Mouse (Mus musculus) liver, embryonic 15.5 days (tissue): ENCODE data around the gene Rimklb. TPM values are rescaled to one million over a fixed set of nuclear protein-coding genes. Genes with fewer than 3 reads are reported as not detected.

Experiments used
- ATAC-seq: fragments of 200-750 bp; cut with Nextera tagmentation; 2 replicates; pipeline ENCODE4 v1.8.0; 2017; ENCODE audit warnings: moderate number of reproducible peaks, mild to moderate bottlenecking, moderate library complexity; ENCODE audit not compliant: insufficient read depth
- H3K27ac ChIP-seq: fragments of 300-500 bp; sonication (generic); replicated peaks from 2 replicates; pipeline ENCODE4 v1.5.1; 2015; ENCODE audit warnings: mild to moderate bottlenecking, inconsistent platforms
- H3K27me3 ChIP-seq: fragments of 300-500 bp; sonication (generic); 2 replicates; pipeline ENCODE4 v1.6.1; 2015; ENCODE audit warnings: mild to moderate bottlenecking, inconsistent platforms
- H3K36me3 ChIP-seq: fragments of 300-500 bp; sonication (generic); replicated peaks from 2 replicates; pipeline ENCODE4 v1.6.1; 2015; ENCODE audit warnings: moderate library complexity, mild to moderate bottlenecking, inconsistent platforms
- H3K4me1 ChIP-seq: fragments of 300-500 bp; sonication (generic); replicated peaks from 2 replicates; pipeline ENCODE4 v1.6.1; 2015; ENCODE audit warnings: inconsistent platforms
- H3K4me2 ChIP-seq: fragments of 300-500 bp; sonication (generic); 2 replicates; pipeline ENCODE4 v1.6.1; 2015; ENCODE audit warnings: moderate library complexity, mild to moderate bottlenecking, inconsistent platforms
- H3K4me3 ChIP-seq: fragments of 300-500 bp; sonication (generic); replicated peaks from 2 replicates; pipeline ENCODE4 v1.5.1; 2015; ENCODE audit warnings: mild to moderate bottlenecking, inconsistent platforms
- H3K9ac ChIP-seq: fragments of 300-500 bp; sonication (generic); 2 replicates; pipeline ENCODE4 v1.6.1; 2015; ENCODE audit warnings: moderate library complexity, mild to moderate bottlenecking, inconsistent platforms
- H3K9me3 ChIP-seq: fragments of 300-500 bp; sonication (generic); replicated peaks from 2 replicates; pipeline ENCODE4 v1.6.1; 2016; ENCODE audit warnings: inconsistent platforms
- WGBS: fragments of 180-500 bp; shearing (Covaris S2); methylation state at CpG from one replicate; pipeline ENCODE4 v1.1.7; 2015; ENCODE audit warnings: mixed read lengths; ENCODE audit not compliant: insufficient replicate concordance; 5-methylcytosine and 5-hydroxymethylcytosine counted together
- polyA plus RNA-seq: library from polyadenylated mRNA; unstranded; fragments of >200 nt; fragmentation: Nextera tagmentation; extraction: Ambion mirVana; gene quantifications from 2 replicates; pipeline ENCODE4 v1.2.1, GENCODE M21; 2015

Rimklb gene
- polyA plus RNA-seq, 1 experiment from 2014 or later = 0.26 TPM

GRCm38 (mm10) chr6:122416347-122416746 lies 82.2 kb downstream of the Rimklb start:
- Histone ChIP-seq H3K9me3 (no peaks in the 10 kb centered on the region), H3K4me1 (no peaks in the 10 kb centered on the region), H3K4me3 (no peak overlapping the region), H3K9ac (no peak overlapping the region), H3K36me3 (no peaks in the 10 kb centered on the region), H3K27me3 (no peaks in the 10 kb centered on the region), H3K27ac (no peak overlapping the region), H3K4me2 (no peak overlapping the region)
- WGBS = 57% methylated on average over 4 of the region's 4 CpGs
- no peak for ATAC-seq

DNA sequence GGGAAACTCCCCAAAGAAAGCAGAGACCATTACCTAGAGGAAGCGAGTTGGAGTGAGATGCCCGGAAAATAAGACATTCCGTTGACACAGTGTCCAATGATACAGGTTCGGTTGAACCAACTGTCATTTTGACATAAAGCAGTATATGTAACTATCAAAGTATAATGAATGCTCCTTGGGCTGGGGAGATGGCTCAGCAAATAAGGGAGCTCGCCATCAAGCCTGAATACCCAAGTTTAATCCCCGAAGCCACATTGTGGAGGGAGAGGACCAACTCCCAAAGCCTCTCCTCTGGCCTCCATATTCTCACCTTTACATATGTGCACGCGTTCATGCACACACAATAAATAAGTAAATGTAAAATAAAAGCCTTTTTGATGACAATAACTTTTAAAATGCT lies 87.3 kb downstream of the Rimklb start:
- no peak for ATAC-seq
- H3K27ac ChIP-seq = no peak overlapping the region
- H3K9ac ChIP-seq = no peak overlapping the region
- no peak overlapping the region for H3K4me2 ChIP-seq
- peaks cover 4% of the 10 kb centered on the region; the same call in 1 of the 2 replicates for H3K27me3 ChIP-seq
- no peaks in the 10 kb centered on the region for H3K9me3 ChIP-seq
- WGBS = 73% methylated on average over 8 of the region's 8 CpGs
- no peaks in the 10 kb centered on the region for H3K36me3 ChIP-seq
- no peaks in the 10 kb centered on the region for H3K4me1 ChIP-seq
- no peak overlapping the region for H3K4me3 ChIP-seq

DNA sequence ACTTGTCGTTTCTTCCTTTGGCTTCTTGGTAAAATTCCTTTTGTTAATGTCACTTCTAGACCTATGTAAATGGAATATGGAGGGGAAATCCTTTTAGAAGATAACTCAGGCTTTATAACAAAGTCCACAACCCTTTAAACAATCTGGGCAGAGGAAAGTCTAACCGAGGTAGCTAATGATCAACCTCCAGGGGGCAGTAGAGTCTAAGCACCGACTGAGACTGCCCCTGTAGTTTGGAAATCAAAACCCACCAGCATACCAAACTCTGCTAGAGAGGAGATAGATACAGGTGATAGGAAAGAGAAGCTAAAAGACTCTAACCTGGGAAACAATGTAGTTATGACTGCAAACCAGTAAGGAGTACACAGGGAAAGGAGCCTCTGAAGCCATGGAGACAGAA lies 96.3 kb downstream of the Rimklb start:
- Histone ChIP-seq H3K27me3 (peaks cover 10% of the 10 kb centered on the region; the same call in 1 of the 2 replicates), H3K9me3 (no peaks in the 10 kb centered on the region), H3K4me3 (no peak overlapping the region), H3K9ac (no peak overlapping the region), H3K36me3 (no peaks in the 10 kb centered on the region), H3K27ac (no peak overlapping the region), H3K4me2 (no peak overlapping the region), H3K4me1 (no peaks in the 10 kb centered on the region; the same call in 1 of the 2 replicates)
- WGBS = 7% methylated on average over 3 of the region's 3 CpGs
- no peak for ATAC-seq

DNA sequence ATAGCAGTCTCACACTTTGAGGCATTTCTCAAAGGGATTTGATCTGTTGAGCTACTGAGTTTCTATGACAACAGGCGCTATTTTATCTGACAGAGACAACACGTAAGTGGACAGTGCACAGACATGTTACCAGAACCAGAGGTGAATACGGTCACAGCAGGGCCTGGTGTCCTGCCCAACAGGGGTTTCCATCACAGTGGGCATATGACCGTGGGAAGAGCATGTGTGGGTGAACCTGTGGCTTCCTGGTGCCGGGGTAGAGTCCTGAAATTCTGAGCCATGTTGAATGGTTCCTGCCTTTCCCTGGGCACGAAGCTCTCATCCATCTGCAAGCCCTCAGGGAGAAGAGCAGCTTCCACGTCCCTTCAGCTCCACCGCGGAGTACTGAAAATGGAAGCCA lies 98.3 kb downstream of the Rimklb start:
- no peak overlapping the region for H3K4me3 ChIP-seq
- peaks cover 15% of the 10 kb centered on the region for H3K4me1 ChIP-seq
- no peak overlapping the region for H3K4me2 ChIP-seq
- 72% methylated on average over 9 of the region's 9 CpGs for WGBS
- no peak overlapping the region for H3K9ac ChIP-seq
- no peak overlapping the region for H3K27ac ChIP-seq
- no peaks in the 10 kb centered on the region for H3K9me3 ChIP-seq
- peaks cover 6% of the 10 kb centered on the region; the same call in 1 of the 2 replicates for H3K27me3 ChIP-seq
- ATAC-seq = no peak
- H3K36me3 ChIP-seq = no peaks in the 10 kb centered on the region

Other genes with a start within 250 kb of the Rimklb start
- gene Klrg1, start 215.9 kb downstream of the Rimklb start, polyA plus RNA-seq = not detected in 2 replicates
- gene M6pr, start 190.0 kb downstream of the Rimklb start, polyA plus RNA-seq = 85.3 and 87.6 TPM in 2 replicates
- gene Phc1, start 158.2 kb downstream of the Rimklb start, polyA plus RNA-seq = 1.3 TPM in 2 replicates
- 0.84 and 0.86 TPM in 2 replicates for gene Mfap5, start 7.1 kb upstream of the Rimklb start, polyA plus RNA-seq
- not detected in 2 replicates for gene Aicda, start 55.0 kb upstream of the Rimklb start, polyA plus RNA-seq
- gene Apobec1, start 103.7 kb upstream of the Rimklb start, polyA plus RNA-seq = 4.6 and 5.2 TPM in 2 replicates
- 1.2 and 1.6 TPM in 2 replicates for gene Gdf3, start 111.3 kb upstream of the Rimklb start, polyA plus RNA-seq
- not detected in 2 replicates for gene Dppa3, start 127.6 kb upstream of the Rimklb start, polyA plus RNA-seq
- gene Nanog, start 208.7 kb upstream of the Rimklb start, polyA plus RNA-seq = not detected in 2 replicates